Mouse (Mus musculus) olfactory bulb, adult 2 months (tissue): Measurements from ENCODE around the gene Olfr807. TPM values are rescaled to one million over a fixed set of nuclear protein-coding genes. Genes with fewer than 3 reads are reported as not detected.

Source experiments
- H3K27ac ChIP-seq: fragments of 200-500 bp; 2 replicates; pipeline ENCODE4 v1.5.1; 2012; ENCODE audit warnings: low read depth, low read length; ENCODE audit not compliant: insufficient read depth
- H3K4me1 ChIP-seq: fragments of 200-500 bp; 2 replicates; pipeline ENCODE4 v1.6.1; 2012; ENCODE audit warnings: low read length; ENCODE audit not compliant: control insufficient read depth, insufficient read depth
- H3K4me3 ChIP-seq: fragments of 200-500 bp; 2 replicates; pipeline ENCODE4 v1.5.1; 2012; ENCODE audit warnings: mild to moderate bottlenecking, low read depth, low read length, moderate library complexity; ENCODE audit not compliant: insufficient read depth
- CTCF ChIP-seq: fragments of 200-500 bp; IDR thresholded peaks from 2 replicates; pipeline ENCODE4 v1.5.1; 2012; ENCODE audit warnings: low read depth, mild to moderate bottlenecking, low read length, moderate library complexity; ENCODE audit not compliant: insufficient read depth
- POLR2A ChIP-seq: fragments of 200-500 bp; IDR thresholded peaks from 2 replicates; pipeline ENCODE4 v1.6.1; 2012; ENCODE audit warnings: mild to moderate bottlenecking, low read depth, low read length, moderate library complexity; ENCODE audit not compliant: insufficient read depth
- WGBS: fragments of 180-500 bp; shearing (Covaris S2); methylation state at CpG from one replicate; pipeline ENCODE4 v1.1.7; 2018; 5-methylcytosine and 5-hydroxymethylcytosine counted together
- polyA plus RNA-seq: library from polyadenylated mRNA; stranded (reverse); fragments of >200 nt; gene quantifications from 2 replicates; pipeline ENCODE4 v1.2.4, GENCODE M21; 2012; ENCODE audit warnings: low replicate concordance; ENCODE audit not compliant: missing spikeins, insufficient read depth, insufficient read length

Olfr807 gene
- polyA plus RNA-seq = not detected in 2 replicates

DNA sequence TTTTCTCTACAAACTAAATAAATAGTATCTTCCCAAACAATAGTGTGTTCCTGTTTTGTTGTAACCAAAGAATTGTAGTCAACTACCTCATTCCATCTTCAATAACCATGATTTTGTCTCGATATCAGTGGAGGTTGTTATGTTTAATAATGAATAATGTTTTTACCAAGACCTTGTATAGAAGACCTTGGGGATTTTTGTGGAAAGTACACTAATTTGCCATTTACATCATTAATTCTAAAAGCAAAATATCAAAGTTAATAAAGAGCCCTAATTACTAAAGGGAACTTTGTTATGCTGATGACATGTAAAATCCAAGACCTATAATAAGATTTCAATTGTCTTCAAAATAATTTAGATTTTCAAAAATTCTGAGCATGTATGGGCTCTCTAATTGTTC lies at the start of gene Olfr807:
Gene Olfr807, minus strand, starts transcription at position 101 of the 400 bp plus-strand sequence.
- no peak for TF ChIP-seq CTCF
- TF ChIP-seq POLR2A = no peak
- 82% methylated on average over 1 of the region's 1 CpGs for WGBS
- Histone ChIP-seq H3K27ac (no peak within 1 kb of the TSS), H3K4me1 (no peaks in the 10 kb centered on the region), H3K4me3 (no peak within 1 kb of the TSS)

DNA sequence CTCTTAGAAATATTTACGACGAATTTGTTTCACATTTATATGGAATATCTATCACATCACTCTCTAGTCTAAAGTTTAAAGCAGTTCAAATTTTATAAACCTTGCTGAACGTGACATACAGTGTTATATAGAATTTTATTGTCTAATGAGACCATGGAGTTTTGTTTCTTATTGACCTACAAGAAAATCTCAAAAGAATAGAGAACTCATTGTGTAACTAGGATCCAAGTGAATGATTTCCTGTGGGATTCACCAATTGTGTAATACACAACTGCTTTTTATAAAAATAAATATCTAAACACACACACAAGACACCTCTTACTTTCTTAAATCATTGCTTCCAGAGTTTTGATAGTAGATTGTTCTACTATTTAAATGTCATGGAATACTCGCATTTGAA lies 46.7 kb upstream of the Olfr807 start, which contains the start of gene Olfr811:
Gene Olfr811, minus strand, starts transcription at position 101 of the 400 bp plus-strand sequence.
- TF ChIP-seq CTCF (no peak), POLR2A (no peak)
- Histone ChIP-seq H3K4me3 (no peak within 1 kb of the TSS), H3K27ac (no peak within 1 kb of the TSS), H3K4me1 (no peaks in the 10 kb centered on the region)
- 88% methylated on average over 4 of the region's 4 CpGs for WGBS

DNA sequence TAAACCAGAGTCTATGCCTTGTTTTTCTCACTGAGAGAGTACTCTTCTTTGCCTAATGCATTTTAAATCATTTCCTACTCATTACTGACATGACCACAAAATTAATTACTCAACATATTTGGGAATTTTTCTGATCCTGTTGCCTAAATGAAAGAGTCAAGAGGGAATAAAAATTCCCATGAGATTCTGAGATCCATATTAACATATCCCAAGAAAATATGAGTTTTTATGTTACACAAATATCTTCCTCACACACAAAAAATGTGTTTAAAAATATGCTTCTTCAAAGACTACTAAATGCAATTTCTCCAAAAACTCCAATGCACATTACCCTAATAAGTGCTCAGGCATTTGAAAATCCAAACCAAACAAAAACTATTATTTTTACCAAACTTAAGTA lies 37.2 kb upstream of the Olfr807 start, which contains the start of gene Olfr810:
Gene Olfr810, minus strand, starts transcription at position 101 of the 400 bp plus-strand sequence.
- Histone ChIP-seq H3K4me3 (no peak within 1 kb of the TSS), H3K4me1 (no peaks in the 10 kb centered on the region), H3K27ac (no peak within 1 kb of the TSS)
- TF ChIP-seq POLR2A (no peak), CTCF (no peak)

DNA sequence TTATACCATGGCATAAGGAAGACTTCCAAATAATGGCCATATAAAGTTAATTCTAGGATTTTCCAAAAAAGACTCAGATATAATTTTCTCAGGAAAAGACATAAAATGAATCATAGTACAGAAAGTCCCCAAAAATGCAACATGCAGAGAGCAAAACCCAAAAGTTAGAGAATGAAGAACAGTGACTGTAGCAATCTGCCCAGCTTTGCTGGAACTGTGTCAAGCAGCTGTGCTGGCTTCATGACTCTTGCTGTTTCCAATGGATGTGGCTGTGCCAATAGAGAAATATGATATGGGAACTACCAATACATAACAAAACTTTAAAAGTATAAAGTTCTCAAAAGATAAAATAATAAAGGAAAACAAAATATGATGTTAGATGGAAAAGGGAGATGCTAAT lies 20.5 kb upstream of the Olfr807 start:
- Histone ChIP-seq H3K27ac (no peak overlapping the region), H3K4me1 (no peaks in the 10 kb centered on the region), H3K4me3 (no peak overlapping the region)
- TF ChIP-seq POLR2A (no peak), CTCF (no peak)

DNA sequence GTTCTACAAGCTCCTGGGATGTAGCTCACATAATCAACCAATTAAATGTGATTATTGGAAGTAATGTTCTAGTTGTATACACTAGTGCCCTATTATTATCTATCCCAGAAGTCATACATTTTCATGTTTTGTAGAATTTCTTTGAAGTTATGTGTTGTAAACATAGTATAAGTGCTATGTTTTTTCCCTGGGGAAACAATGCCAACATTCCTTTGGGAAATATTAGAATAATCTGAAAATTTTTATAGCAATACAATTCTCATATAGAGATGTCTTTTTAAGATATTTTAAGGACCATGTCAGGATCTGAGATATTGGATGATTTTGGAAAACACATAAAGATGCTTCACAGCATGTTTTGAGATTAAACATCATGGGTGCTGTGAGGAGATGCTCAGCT lies 16.7 kb upstream of the Olfr807 start, which contains the start of gene Olfr809:
Gene Olfr809, plus strand, starts transcription at position 301 of the 400 bp plus-strand sequence.
- Histone ChIP-seq H3K4me1 (no peaks in the 10 kb centered on the region), H3K4me3 (no peak within 1 kb of the TSS)
- no peak for TF ChIP-seq POLR2A

DNA sequence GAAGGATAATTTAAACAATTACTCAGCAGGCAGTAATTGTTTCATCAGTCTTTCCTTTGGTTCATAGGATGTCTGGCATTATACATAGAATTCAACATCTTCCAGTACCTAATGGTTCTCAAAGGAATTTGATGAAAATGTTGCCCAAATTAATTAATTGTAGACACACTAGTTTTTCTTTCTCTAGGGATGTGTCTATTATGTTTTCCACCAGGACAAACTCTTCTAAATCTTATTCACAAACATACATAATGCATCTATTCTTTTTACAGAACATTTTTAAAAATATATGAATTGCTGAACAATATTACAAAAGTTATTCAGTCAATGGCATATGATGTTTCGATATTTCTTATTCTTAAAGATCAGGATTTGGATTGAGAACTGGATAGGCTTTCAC lies 7.6 kb upstream of the Olfr807 start, which contains the start of gene Olfr808:
Gene Olfr808, plus strand, starts transcription at position 301 of the 400 bp plus-strand sequence.
- H3K27ac ChIP-seq = no peak within 1 kb of the TSS
- 100% methylated on average over 1 of the region's 1 CpGs for WGBS
- no peak within 1 kb of the TSS for H3K4me3 ChIP-seq
- H3K4me1 ChIP-seq = no peaks in the 10 kb centered on the region
- TF ChIP-seq POLR2A (no peak), CTCF (no peak)

More for the DNA sequence above, 16.7 kb upstream of the Olfr807 start, which contains the start of gene Olfr809:
- H3K27ac ChIP-seq = no peak within 1 kb of the TSS

DNA sequence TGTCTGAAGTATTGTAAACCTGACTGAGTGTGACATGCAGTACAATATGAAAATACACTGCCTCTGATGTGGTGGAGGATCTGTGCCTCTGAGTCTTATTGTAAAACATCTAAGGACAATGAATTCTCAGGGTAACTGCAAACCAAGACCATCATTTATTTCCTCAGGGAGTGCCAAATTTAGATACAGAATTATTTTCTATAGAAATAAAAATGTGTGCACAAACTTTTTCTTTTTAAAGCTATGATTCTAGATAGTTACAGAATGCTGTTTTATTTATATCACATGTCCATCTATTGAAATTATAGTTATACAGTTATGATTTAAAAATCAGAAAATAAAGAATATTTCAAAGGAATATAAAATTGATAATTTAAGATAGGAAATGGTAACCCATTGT lies 15.8 kb downstream of the Olfr807 start, which contains the start of gene Olfr806:
Gene Olfr806, minus strand, starts transcription at position 101 of the 400 bp plus-strand sequence.
- no peak for TF ChIP-seq CTCF
- TF ChIP-seq POLR2A = no peak
- no peaks in the 10 kb centered on the region for H3K4me1 ChIP-seq
- H3K4me3 ChIP-seq = no peak within 1 kb of the TSS
- no peak within 1 kb of the TSS for H3K27ac ChIP-seq

DNA sequence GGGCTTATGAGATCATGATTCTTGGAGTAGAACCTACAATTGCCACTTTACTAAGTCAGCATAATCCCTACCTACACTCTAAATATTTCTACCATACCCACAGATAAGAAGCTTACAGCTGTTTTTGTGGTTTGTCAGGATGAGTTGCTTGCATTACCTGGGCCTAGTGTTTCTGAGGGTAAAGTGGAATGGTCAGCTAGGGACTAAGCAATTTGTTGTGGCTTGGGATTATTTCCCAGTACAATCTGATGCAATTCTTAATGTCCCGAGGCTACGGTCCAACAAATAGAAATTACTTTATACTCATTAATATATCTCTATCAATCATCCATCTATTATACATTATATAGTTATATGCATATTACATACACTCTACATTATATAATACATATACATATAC lies 28.3 kb downstream of the Olfr807 start, which contains the start of gene Olfr805:
Gene Olfr805, minus strand, starts transcription at position 101 of the 400 bp plus-strand sequence.
- 98% methylated on average over 2 of the region's 2 CpGs for WGBS
- Histone ChIP-seq H3K4me3 (no peak within 1 kb of the TSS), H3K4me1 (no peaks in the 10 kb centered on the region), H3K27ac (no peak within 1 kb of the TSS)
- TF ChIP-seq POLR2A (no peak), CTCF (no peak)

Other genes starting within 250 kb of the Olfr807 start
- gene Olfr791, start 236.0 kb downstream of the Olfr807 start, polyA plus RNA-seq = not detected in 2 replicates
- not detected in 2 replicates for gene Olfr792, start 218.6 kb downstream of the Olfr807 start, polyA plus RNA-seq
- not detected in 2 replicates for gene Olfr794, start 190.1 kb downstream of the Olfr807 start, polyA plus RNA-seq
- gene Olfr796, start 145.2 kb downstream of the Olfr807 start, polyA plus RNA-seq = not detected in 2 replicates
- not detected in 2 replicates for gene Olfr798, start 129.9 kb downstream of the Olfr807 start, polyA plus RNA-seq
- gene Olfr799, start 120.3 kb downstream of the Olfr807 start, polyA plus RNA-seq = not detected in 2 replicates
- gene Olfr800, start 100.1 kb downstream of the Olfr807 start, polyA plus RNA-seq = not detected in 2 replicates
- not detected in 2 replicates for gene Olfr801, start 83.9 kb downstream of the Olfr807 start, polyA plus RNA-seq
- gene Olfr802, start 69.6 kb downstream of the Olfr807 start, polyA plus RNA-seq = not detected in 2 replicates
- gene Olfr803, start 63.5 kb downstream of the Olfr807 start, polyA plus RNA-seq = not detected in 2 replicates
- gene Olfr804, start 54.6 kb downstream of the Olfr807 start, polyA plus RNA-seq = not detected in 2 replicates
- gene Olfr805, start 28.4 kb downstream of the Olfr807 start, polyA plus RNA-seq = not detected in 2 replicates
- not detected in 2 replicates for gene Olfr806, start 15.9 kb downstream of the Olfr807 start, polyA plus RNA-seq
- gene Olfr808, start 7.7 kb upstream of the Olfr807 start, polyA plus RNA-seq = not detected in 2 replicates
- not detected in 2 replicates for gene Olfr809, start 16.8 kb upstream of the Olfr807 start, polyA plus RNA-seq
- gene Olfr810, start 37.1 kb upstream of the Olfr807 start, polyA plus RNA-seq = not detected in 2 replicates
- gene Olfr811, start 46.6 kb upstream of the Olfr807 start, polyA plus RNA-seq = not detected in 2 replicates
- gene Olfr812, start 88.3 kb upstream of the Olfr807 start, polyA plus RNA-seq = not detected in 2 replicates
- gene Olfr813, start 97.6 kb upstream of the Olfr807 start, polyA plus RNA-seq = not detected in 2 replicates
- gene Olfr814, start 122.1 kb upstream of the Olfr807 start, polyA plus RNA-seq = not detected in 2 replicates
- gene Olfr815, start 148.1 kb upstream of the Olfr807 start, polyA plus RNA-seq = not detected in 2 replicates
- gene Olfr816, start 157.8 kb upstream of the Olfr807 start, polyA plus RNA-seq = not detected in 2 replicates
- gene Olfr818, start 191.3 kb upstream of the Olfr807 start, polyA plus RNA-seq = not detected in 2 replicates
- gene Olfr819, start 209.5 kb upstream of the Olfr807 start, polyA plus RNA-seq = not detected in 2 replicates
- not detected in 2 replicates for gene Olfr247, start 218.3 kb upstream of the Olfr807 start, polyA plus RNA-seq
- not detected in 2 replicates for gene Gm10310, start 227.3 kb upstream of the Olfr807 start, polyA plus RNA-seq